Mouse (Mus musculus): Measurements from ENCODE around the gene Tmbim1.

DNA sequence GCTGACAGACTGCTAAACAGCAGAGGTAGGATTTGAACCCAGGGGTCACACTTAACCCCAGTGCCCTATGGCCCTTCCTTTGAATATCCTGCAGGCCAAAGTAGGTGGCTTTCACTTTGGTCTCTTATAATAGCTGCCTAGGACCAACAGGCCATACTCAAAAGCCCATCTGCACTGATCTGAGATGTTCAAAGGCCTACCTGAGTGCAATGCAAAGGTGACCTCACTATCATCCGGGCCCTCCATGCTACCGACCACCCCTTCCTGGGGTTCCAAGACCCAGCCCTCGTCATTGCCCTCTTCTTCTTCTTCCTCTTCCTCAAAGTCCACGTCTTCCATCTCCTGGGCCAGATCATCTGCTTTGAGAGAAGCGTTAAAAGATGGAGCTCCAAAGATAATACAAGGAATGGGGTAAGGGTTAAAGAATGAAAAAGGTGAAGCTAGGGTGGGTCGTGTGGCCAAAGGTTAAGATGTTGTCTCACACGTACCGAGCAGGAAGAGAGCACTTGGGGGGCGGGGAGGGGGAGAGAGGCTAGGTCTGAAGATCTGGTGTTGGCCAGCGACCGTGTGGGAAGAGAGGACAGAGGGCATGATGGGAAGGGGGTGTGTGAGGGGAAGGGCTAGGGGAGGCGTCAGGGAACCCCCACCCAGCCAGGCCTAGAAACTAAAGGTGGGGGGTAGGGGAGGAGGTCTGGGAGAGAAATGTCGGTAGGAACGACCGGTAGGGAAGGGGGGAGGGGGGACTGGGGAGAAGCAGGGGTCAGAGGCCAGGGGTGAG is 21.5 kb downstream of the Tmbim1 start:
- TF ChIP-seq CTCF (IDR thresholded peaks at IDR 0.05; ENCODE audit: extremely low read depth, insufficient read depth, insufficient read length, insufficient replicate concordance): no peak
- TF ChIP-seq POLR2A (IDR thresholded peaks at IDR 0.05; ENCODE audit: low read depth, low read length): no peak
